Mouse (Mus musculus): ENCODE results near the gene Dync1h1.
"Not testable (repeated sequence)": the region's sequence is repeated elsewhere in the genome, so short reads cannot be mapped to it uniquely, and the experiment has no call there.

Dync1h1 gene

DNA sequence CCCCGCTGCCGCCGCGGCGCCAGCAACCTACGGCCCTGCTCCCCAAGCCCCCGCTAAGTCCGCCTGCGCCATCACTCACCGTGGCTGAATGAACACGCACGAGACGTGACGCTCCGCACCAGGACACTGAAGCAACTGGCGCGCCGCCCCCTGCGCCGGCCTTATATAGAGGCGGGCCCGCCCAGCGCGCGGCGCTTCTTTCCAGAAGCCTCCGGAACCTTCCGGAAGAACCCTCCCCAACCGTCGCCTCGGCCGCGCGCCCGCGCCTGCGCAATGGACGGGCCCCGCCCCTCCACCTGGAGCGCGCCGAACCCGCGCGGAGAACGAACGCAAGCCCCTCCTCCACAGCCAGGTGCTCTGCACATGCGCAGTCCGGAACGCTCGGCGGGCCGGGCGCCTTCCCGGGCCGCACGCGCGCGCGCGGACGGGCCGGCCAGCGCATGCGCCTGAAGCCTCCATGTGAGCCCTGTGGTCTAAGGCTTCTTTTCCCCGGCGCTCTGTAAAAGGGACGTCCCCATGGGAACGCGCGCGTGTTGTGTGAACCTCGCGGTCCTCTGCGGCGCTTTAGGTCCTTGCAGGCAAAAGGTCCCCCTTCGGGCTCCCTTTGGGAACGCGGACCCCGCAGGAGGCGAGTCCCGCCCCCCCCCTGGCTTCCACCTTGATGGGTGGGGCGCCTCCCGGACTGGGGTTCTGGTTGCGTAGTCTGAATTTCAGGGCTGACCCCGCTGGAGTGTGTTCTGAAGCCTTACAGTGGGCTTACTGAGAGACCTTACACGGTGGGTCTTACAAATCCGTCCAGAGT lies 95.1 kb downstream of the Dync1h1 start:
- DNase-seq (ENCODE audit: low spot score) = peak; percentile 99

DNA sequence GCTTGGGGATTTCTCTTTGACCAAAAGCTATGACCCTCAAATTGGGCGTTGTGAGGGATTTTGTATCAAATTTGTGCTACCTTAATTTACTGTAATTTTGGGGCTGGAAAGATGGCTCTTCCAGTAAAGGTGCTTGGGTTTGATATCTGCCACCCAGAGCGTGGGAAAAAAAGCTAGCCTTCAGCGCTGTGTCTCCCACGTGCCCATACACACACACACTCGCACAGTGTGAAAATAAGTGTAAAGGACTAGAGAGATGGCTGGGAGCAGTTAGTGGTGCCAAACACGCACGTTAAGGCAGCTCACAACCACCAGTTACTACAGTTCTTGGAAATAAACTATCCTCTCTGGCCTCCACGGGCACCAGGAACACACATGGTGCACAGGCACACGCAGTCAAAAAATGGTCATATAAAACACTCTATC lies 95.7 kb downstream of the Dync1h1 start:
- DNase-seq (ENCODE audit: low spot score) = no peak

DNA sequence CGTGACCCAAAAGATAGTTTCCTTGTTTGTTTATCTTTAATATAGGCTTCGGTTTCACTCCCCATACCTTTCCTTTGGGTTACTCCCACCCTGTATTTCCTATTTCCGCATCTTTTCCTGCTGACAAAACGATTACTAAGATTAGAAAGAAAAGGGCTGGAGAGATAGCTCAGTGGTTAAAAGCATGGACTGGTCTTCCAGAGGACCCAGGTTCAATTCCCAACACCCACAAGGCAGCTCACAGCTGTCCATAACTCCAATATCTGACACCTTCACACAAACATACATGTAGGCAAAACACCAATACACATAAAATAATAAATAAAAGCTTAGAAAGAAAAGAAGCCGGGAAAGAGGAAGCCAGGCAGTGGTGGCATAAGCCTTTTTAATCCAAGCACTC lies 96.2 kb downstream of the Dync1h1 start:
- no peak for DNase-seq (ENCODE audit: low spot score)

DNA sequence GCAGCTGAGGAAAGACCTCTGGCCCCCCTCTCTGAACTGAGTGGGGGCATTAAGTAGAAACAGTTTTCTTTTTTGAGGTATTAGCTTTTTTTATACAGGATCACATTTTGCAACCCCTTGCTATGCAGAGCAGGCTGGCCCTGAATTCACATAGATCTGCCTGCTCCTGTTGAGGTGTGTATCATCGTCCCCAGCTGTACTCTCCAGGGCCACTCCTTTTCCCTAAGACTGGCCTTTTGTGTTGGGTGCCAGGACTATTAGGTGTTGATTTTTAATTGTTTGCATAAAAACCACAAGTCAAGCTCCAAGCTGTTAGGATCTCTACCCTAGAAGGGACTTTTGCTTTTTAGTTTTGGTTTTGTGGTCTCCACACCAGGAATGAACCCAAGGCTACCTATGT lies 96.8 kb downstream of the Dync1h1 start:
- no peak for DNase-seq (ENCODE audit: low spot score)

DNA sequence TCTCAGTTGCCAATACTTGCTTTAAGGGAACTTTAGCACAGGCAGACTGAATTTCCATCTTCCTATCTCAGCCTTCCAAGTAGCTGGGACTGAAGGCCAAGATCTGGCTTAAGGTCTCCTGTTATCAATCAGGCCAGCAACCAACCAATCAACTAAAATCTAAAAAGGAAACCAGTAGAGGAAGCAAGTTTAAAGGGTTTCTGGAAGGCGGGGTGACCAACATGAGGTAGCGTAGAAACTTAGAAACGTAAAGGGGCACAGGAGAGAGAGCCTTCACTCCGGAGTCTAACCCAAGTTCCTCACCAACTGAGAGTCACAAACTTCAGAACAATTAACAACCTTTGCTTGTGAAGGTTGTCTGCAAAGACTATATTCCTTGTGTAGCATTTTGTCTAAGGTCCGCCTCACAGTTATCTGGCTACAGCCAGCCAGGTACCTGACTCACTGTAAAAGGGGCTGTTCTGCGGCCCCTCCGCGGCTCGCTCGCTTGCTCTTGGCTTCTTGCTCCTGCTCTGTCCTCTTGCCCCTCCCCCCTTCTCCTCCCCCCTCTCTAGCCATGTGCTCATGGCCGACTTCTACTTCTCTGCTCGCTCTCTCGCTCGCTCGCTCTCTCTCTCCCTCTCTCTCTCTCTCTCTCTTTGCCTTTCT lies 97.4 kb downstream of the Dync1h1 start:
- DNase-seq (ENCODE audit: low spot score) = no peak

DNA sequence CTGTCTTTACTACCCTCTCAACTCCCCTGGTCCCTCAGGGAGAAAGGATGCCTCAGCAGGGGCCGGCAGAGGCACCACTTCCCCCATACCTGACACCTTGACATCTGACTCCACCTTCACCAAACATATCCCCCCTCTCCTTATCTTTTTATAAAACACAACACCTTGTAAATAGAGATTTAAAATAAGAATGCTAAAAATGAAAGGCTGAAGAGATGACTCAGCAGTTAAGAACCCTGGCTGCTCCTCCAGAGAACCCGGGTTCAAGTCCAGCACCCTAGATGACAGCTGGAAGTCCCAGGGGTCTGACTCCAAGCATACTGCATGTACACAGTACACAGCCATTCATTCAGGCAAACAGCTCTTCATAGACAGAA lies 97.9 kb downstream of the Dync1h1 start:
- no peak for DNase-seq (ENCODE audit: low spot score)

DNA sequence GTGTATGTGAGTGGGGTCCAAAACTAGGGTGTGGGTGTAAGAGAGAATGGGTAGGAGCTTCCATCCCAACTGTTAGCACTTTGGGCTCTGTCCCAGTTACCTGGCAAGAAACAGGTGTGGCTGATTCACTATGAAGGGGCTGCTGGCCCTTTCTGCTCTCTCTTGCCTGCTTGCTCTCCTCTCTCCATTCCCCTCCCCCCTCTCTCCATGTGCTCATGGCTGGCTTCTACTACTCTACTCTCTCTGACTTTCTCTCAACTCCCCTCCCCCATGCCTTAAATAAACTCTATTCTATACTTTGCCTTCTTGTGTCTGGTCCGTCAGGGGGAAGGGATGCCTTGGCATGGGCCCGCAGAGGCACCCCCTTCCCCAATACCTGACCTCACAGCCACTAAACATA lies 99.5 kb downstream of the Dync1h1 start:
- DNase-seq (ENCODE audit: low spot score) = no peak

DNA sequence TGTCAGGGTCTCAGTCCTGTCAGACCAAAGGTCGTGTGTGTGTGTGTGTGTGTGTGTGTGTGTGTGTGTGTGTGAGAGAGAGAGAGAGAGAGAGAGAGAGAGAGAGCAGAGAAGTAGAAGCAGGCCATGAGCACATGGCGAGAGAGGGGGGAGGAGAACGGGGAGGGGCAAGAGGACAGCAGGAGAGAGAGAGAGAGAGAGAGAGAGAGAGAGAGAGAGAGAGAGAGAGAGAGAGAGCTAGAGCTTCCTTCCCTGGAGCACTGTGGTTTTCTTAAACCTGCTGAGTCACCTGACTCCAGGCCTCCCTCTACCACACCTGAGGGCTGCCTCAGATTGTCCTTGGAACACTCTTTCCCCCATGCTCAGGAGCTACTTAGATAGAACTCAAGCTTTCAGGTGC lies 100.1 kb downstream of the Dync1h1 start:
- not testable (repeated sequence) for DNase-seq (ENCODE audit: low spot score)

DNA sequence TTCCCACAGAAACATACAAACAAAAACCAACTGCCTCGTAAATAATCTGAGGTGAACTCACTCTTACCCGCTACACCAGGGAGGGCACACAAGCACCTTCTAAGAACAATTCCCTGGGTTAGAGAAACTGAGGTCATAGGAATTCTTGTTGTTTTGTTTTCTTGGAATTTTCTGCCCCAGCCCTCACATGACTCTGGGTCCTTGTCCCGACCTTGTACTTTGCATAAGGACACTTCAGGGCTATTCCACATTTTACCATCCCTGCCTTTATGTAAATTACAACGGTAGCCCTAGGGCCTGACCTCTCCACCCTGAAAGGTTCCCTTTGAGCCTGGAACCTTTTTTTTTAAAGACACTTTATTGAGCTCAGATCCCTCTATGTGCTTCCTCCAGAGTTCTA lies 101.3 kb downstream of the Dync1h1 start, which contains the start of gene Hsp90aa1:
Gene Hsp90aa1, minus strand, starts transcription at position 173 of the 400 bp plus-strand sequence.
- DNase-seq (ENCODE audit: low spot score) = no peak

DNA sequence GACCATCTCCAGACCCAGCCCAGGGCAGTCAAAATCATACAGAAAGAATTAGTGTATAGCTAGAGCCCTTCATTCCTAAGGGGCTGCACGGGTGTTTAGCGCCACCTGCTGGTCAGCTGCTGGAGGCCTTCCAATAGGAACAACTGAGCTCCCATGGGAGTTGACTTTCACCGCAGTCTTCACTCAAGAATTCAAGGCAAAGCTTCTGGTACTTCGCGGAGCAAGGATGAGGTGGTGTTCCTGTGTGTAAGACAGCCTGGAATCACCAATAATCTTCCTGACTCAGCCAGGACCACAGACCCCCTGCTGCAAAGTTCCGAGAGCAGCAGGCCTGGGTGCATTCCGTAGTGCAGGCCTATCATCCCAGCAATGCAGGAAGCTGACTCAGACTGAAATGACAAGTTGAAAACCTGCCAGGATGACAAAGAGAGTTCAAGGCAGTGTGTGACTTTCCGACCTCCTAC lies 101.8 kb downstream of the Dync1h1 start:
- peak; percentile 93 for DNase-seq (ENCODE audit: low spot score)

DNA sequence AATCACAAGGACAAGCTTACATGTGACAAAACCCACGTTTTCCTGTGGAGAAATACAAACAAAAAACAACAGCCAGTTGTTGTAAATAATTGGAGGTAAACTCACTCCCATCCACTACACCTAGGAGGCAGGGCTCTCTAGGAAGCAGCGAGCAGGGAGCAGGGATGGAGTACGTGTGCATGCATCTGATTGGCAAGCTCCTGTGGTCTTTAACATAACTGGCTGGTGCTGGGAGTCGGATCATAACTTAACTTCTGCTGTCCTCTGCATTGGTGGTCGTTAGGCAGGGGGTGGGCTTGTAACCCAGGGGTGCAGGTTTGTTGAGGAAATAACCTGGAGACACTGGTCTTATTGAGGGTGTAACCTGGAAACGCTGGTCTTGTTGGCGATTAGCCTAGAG lies 102.4 kb downstream of the Dync1h1 start:
- DNase-seq (ENCODE audit: low spot score) = no peak

DNA sequence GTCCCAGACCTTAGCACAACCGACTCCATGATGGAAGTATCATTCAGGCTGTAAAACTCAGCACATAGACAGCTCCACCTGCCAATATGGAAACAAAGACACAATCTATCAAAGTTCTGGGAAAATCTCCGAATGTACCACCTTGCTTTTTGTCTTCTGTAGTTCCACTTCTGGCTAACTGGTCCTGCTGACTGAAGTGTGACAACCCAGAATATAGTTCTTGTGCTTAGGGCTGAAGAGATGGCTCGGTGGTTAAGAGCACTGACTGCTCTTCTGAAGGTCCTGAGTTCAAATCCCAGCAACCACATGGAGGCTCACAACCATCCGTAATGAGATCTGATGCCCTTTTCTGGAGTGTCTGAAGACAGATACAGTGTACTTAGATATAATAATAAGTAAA lies 104.2 kb downstream of the Dync1h1 start:
- DNase-seq (ENCODE audit: low spot score) = not testable (repeated sequence)

DNA sequence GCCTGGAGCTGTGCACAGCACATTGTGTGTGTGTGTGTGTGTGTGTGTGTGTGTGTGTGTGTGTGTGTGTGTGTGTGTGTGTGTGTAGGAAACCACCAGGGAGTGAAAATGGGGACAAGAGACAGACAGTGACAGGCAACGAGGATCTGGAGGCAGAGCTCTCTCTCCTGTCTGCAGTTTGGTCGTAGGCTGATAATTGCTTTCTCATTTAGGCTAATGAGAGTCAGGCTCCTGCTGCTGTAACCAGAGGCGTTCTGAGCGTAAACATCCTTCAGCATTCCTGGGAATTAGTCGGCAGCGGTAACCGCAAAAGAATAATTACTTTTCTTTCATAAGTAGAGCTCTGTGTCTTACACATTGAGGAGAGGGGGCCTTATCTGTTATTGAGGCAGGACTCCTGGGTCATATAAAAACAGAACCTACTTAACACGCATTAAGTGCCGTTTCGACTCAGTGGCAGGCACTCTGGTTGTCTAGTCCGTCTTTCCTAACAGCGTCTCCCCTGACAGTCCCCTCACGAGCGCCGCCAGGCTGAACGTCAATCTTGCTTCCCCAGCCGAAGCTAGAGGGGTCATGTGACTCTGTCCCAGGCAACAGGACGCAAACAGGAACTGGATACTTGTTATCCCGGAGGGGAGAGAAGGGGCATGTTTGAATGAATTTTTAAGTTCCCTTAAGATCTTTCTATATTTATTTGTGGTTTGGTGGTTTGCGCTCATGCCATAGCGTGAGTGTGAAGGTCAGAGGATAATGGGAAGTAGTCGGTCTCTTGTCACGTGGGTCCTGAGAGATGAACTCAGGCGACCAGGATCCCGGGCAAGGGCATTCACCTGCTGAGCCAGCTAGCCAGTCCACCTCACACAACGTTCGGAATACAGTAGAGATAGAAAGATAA lies 105.3 kb downstream of the Dync1h1 start:
- DNase-seq (ENCODE audit: low spot score) = no peak

DNA sequence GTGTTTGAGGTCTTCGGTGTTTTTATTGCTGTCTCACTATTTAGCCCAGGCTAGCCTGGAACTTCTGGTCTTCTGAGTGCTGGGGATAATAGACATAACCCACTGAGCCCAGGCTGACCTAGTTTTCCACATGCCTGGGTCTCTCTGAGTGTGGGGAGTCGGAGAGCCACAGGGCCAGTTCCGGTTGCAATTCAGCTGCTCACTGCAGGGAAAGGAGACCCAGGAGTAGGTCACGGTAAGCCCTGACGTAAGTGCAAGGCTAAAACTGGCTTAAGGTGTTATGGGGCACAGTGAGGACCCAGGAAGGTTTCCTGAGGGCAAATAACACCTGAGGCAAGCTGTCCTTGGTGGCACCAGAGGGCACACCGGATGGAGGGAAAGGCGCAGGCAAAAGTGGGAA lies 106.2 kb downstream of the Dync1h1 start:
- no peak for DNase-seq (ENCODE audit: low spot score)

DNA sequence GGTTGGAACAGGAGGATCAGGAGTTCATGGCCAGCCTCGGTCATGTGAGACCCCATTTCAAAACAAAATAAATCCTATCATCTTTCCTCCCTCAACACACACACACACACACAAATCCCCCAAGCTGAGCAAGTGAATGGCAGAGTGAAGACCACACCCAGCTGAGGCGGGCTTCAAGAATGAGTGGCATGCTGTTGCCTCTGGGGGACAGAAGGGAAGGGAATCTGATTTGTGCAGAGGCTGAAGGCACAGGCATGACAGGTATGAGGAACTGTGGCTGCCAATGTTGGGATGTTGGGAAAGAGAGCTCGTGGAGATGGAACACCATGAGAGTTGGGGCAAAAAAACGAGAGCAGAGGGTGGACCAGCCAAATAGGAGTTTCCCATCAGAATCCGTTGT lies 110.0 kb downstream of the Dync1h1 start:
- peak; percentile 26 for DNase-seq (ENCODE audit: low spot score)

DNA sequence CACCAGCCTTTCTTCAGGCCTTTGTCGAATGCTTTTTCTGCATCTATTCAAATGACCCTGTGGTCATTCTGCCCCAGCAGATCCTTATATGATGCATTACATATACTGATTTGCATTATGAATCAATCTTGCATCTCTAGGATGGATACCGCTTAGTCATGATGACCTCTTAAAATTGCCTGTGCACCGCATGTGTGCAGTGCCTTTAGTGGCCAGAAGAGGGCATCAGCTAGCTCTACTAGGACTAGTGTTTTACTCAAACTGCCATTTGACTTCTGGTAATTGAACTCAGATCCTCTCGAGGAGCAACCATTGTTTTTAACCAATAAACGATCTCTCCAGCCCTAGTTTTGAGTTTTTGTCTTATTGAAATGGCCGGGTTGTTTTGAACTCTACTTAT lies 112.5 kb downstream of the Dync1h1 start:
- peak; percentile 36 for DNase-seq (ENCODE audit: low spot score)

DNA sequence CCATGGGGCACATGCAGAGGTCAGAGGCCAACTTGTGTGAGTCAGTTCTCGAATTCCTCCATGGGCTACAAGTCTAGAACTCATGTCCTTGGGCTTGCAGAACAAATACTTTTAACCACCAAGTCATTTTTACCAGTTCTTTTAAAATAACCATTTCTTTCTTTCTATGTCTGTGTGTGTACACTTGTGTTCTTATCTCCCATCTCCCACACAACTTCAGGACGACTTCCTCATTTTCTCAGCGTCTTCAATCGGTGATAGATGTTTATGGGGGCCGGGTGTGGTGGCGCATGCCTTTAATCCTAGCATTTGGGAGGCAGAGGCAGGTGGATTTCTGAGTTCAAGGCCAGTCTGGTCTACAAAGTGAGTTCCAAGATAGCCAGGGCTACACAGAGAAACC lies 113.0 kb downstream of the Dync1h1 start:
- DNase-seq (ENCODE audit: low spot score) = peak; percentile 8

DNA sequence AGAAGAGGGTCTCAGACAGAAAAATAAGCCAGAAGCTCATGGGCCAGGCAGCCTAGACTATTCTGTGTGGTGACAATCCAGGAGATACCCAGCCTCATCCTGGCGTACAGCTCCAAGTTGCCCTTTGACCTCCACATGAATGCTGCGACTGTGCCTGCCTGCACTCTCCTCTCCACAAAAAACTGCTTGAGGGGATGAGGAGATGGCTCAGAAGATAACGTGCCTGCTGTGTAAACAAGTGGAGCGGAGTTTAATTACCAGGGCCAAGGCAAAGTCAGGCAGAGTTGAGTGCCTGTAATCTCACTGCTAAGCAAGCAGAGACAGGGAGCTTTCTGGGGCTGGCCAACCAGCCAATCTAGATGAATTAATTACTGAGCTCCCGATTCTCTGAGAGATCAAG lies 114.8 kb downstream of the Dync1h1 start:
- DNase-seq (ENCODE audit: low spot score) = peak; percentile 23
